Mouse (Mus musculus) C2C12 (cell line): ENCODE measurements around the gene Htr3b. TPM values are rescaled to one million over a fixed set of nuclear protein-coding genes. Genes with fewer than 3 reads are reported as not detected.

ENCODE experiments used
- H3K27me3 ChIP-seq: one replicate; pipeline ENCODE4 v1.6.1; 2011; ENCODE audit not compliant: control insufficient read depth, insufficient read depth, insufficient read length
- H3K36me3 ChIP-seq: one replicate; pipeline ENCODE4 v1.6.1; 2011; ENCODE audit not compliant: control insufficient read depth, insufficient read depth
- H3K4me3 ChIP-seq: one replicate; pipeline ENCODE4 v1.5.1; 2011; ENCODE audit warnings: mild to moderate bottlenecking, control low read depth; ENCODE audit not compliant: poor library complexity, insufficient read depth, severe bottlenecking
- H3K79me2 ChIP-seq: one replicate; pipeline ENCODE4 v1.6.1; 2011; ENCODE audit not compliant: control insufficient read depth, insufficient read depth
- H3K79me3 ChIP-seq: one replicate; pipeline ENCODE4 v1.6.1; 2011; ENCODE audit warnings: low read depth, control low read depth
- H3ac ChIP-seq: one replicate; pipeline ENCODE3; 2011; ENCODE audit warnings: low read depth; ENCODE audit not compliant: control insufficient read depth, insufficient read length
- CEBPB ChIP-seq: IDR thresholded peaks from one replicate; pipeline ENCODE4 v1.6.1; 2011; ENCODE audit warnings: low read depth, mild to moderate bottlenecking, control low read depth, moderate library complexity
- CTCF ChIP-seq: IDR thresholded peaks from one replicate; pipeline ENCODE4 v1.5.1; 2011; ENCODE audit not compliant: control insufficient read depth, insufficient read depth, insufficient read length
- FOSL1 ChIP-seq: IDR thresholded peaks from one replicate; pipeline ENCODE4 v1.8.0; 2011; ENCODE audit warnings: mild to moderate bottlenecking, low read length; ENCODE audit not compliant: poor library complexity, insufficient read depth, severe bottlenecking
- MAX ChIP-seq: IDR thresholded peaks from one replicate; pipeline ENCODE4 v1.6.1; 2011; ENCODE audit warnings: mild to moderate bottlenecking, control low read depth
- MYOD1 ChIP-seq: IDR thresholded peaks from one replicate; pipeline ENCODE4 v1.6.1; 2011; ENCODE audit warnings: low read depth; ENCODE audit not compliant: control insufficient read depth, insufficient read length
- MYOG ChIP-seq: IDR thresholded peaks from one replicate; pipeline ENCODE4 v1.6.1; 2011; ENCODE audit not compliant: control insufficient read depth, insufficient read length; ENCODE audit errors: extremely low read depth
- USF1 ChIP-seq: IDR thresholded peaks from one replicate; pipeline ENCODE4 v1.6.1; 2011; ENCODE audit warnings: low read depth, mild to moderate bottlenecking, control low read depth, moderate library complexity
- polyA plus RNA-seq: library from polyadenylated mRNA; unstranded; fragments of >200 nt; fragmentation: generic; extraction: Trizol; gene quantifications from one replicate; pipeline ENCODE4 v1.2.1, GENCODE M21; 2012; ENCODE audit warnings: missing spikeins

The Htr3b gene
- polyA plus RNA-seq, 1 experiment, result not detected

GRCm38 (mm10) chr9:48961314-48961713, 3.5 kb downstream of the Htr3b start:
- H3K4me3 ChIP-seq, result no peak overlapping the region
- H3K27me3 ChIP-seq, result peaks cover 31% of the 10 kb centered on the region
- no peaks in the 10 kb centered on the region for H3K79me2 ChIP-seq
- TF ChIP-seq MYOG, result no peak
- TF ChIP-seq MAX, result no peak
- no peak for TF ChIP-seq MYOD1
- no peak for TF ChIP-seq CEBPB
- TF ChIP-seq CTCF, result no peak
- no peak for TF ChIP-seq USF1
- no peak for TF ChIP-seq FOSL1
- H3K79me3 ChIP-seq, result no peaks in the 10 kb centered on the region
- H3K36me3 ChIP-seq, result no peaks in the 10 kb centered on the region
- no peak overlapping the region for H3ac ChIP-seq

- no peak overlapping the region for H3K4me3 ChIP-seq
- H3K79me3 ChIP-seq, result no peaks in the 10 kb centered on the region
- H3K79me2 ChIP-seq, result no peaks in the 10 kb centered on the region
- TF ChIP-seq MYOD1 (no peak), USF1 (no peak), MAX (no peak), CEBPB (no peak), MYOG (no peak), CTCF (no peak), FOSL1 (no peak)
- H3ac ChIP-seq, result no peak overlapping the region
- H3K27me3 ChIP-seq, result peaks cover 7% of the 10 kb centered on the region
- H3K36me3 ChIP-seq, result no peaks in the 10 kb centered on the region
Observed at GRCm38 (mm10) chr9:48947565-48947964, 17.2 kb downstream of the Htr3b start.

- H3K36me3 ChIP-seq, result no peaks in the 10 kb centered on the region
- H3K27me3 ChIP-seq, result peaks cover 4% of the 10 kb centered on the region
- H3K79me2 ChIP-seq, result no peaks in the 10 kb centered on the region
- no peak overlapping the region for H3ac ChIP-seq
- H3K4me3 ChIP-seq, result no peak overlapping the region
- no peak for TF ChIP-seq USF1
- TF ChIP-seq MAX, result no peak
- TF ChIP-seq CEBPB, result no peak
- TF ChIP-seq CTCF, result no peak
- no peak for TF ChIP-seq MYOG
- TF ChIP-seq MYOD1, result no peak
- TF ChIP-seq FOSL1, result no peak
- no peaks in the 10 kb centered on the region for H3K79me3 ChIP-seq
Observed at GRCm38 (mm10) chr9:48942349-48942748, 22.4 kb downstream of the Htr3b start.

DNA sequence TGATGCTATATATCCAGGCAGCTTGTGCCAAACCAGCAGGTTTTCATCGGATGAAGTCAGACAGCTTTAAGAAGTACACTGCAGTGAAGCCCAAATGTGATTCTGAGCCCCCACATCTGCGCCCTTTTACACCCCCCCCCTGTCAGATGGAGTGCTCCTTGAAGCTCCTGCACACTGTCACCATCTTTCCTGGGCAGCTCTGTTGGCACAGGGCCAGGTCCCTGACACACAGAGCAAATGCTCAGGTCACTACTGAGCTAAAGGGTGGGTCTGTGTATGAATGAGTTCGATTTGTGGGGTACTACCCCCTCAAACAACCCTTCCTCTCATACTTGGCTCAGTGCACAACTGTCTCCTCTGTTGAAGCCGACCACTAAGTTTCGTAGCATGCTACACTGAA, 35.4 kb downstream of the Htr3b start:
- Histone ChIP-seq H3K36me3 (no peaks in the 10 kb centered on the region), H3K4me3 (no peak overlapping the region), H3K27me3 (peaks cover 25% of the 10 kb centered on the region), H3K79me2 (no peaks in the 10 kb centered on the region), H3K79me3 (no peaks in the 10 kb centered on the region), H3ac (no peak overlapping the region)
- TF ChIP-seq MAX, result no peak
- no peak for TF ChIP-seq FOSL1
- TF ChIP-seq MYOD1, result no peak
- TF ChIP-seq USF1, result no peak
- no peak for TF ChIP-seq MYOG
- TF ChIP-seq CEBPB, result no peak
- TF ChIP-seq CTCF, result no peak

GRCm38 (mm10) chr9:48928781-48929180, 36.0 kb downstream of the Htr3b start:
- Histone ChIP-seq H3K36me3 (no peaks in the 10 kb centered on the region), H3K4me3 (no peak overlapping the region), H3K79me2 (no peaks in the 10 kb centered on the region), H3K79me3 (no peaks in the 10 kb centered on the region), H3K27me3 (peaks cover 25% of the 10 kb centered on the region), H3ac (no peak overlapping the region)
- TF ChIP-seq MYOD1 (no peak), MYOG (no peak), CTCF (no peak), MAX (no peak), FOSL1 (no peak), USF1 (no peak), CEBPB (no peak)

- Histone ChIP-seq H3K36me3 (no peaks in the 10 kb centered on the region), H3K4me3 (no peak overlapping the region), H3ac (no peak overlapping the region), H3K79me3 (no peaks in the 10 kb centered on the region), H3K79me2 (no peaks in the 10 kb centered on the region), H3K27me3 (peaks cover 12% of the 10 kb centered on the region)
- TF ChIP-seq MYOG, result no peak
- TF ChIP-seq CEBPB, result no peak
- TF ChIP-seq CTCF, result no peak
- no peak for TF ChIP-seq MAX
- TF ChIP-seq USF1, result no peak
- TF ChIP-seq MYOD1, result no peak
Observed at GRCm38 (mm10) chr9:48916011-48916788, 48.6 kb downstream of the Htr3b start.
